Mouse (Mus musculus): ENCODE measurements around the gene S100a1. TPM values are rescaled to one million over a fixed set of nuclear protein-coding genes. Genes with fewer than 3 reads are reported as not detected.

S100a1 gene
- polyA plus RNA-seq, 1 experiment = 189 TPM

- peaks cover 35% of the 10 kb centered on the region for H3K79me2 ChIP-seq (ENCODE audit: control insufficient read depth, insufficient read depth)
- H3ac ChIP-seq (ENCODE audit: control insufficient read depth, insufficient read length) = no peak overlapping the region
- H3K4me2 ChIP-seq (ENCODE audit: low read depth) = peak overlapping the region; percentile 73
- H3K27me3 ChIP-seq (ENCODE audit: control insufficient read depth, insufficient read depth, insufficient read length) = no peaks in the 10 kb centered on the region
- H3K4me3 ChIP-seq = peak overlapping the region; percentile 86
- no peak for TF ChIP-seq TCF3 (IDR thresholded peaks at IDR 0.05; ENCODE audit: insufficient read length, low read depth)
- TF ChIP-seq POLR2A (IDR thresholded peaks at IDR 0.05; ENCODE audit: insufficient read length, low read depth) = no peak
- TF ChIP-seq CEBPB (IDR thresholded peaks at IDR 0.05; ENCODE audit: insufficient read depth, poor library complexity, severe bottlenecking) = no peak
- no peak for TF ChIP-seq USF1 (IDR thresholded peaks at IDR 0.05; ENCODE audit: low read depth)
- no peak for TF ChIP-seq TCF12 (IDR thresholded peaks at IDR 0.05; ENCODE audit: insufficient read depth, poor library complexity, severe bottlenecking)
- no peak for TF ChIP-seq SRF (IDR thresholded peaks at IDR 0.05; ENCODE audit: control insufficient read depth, insufficient read length, low read depth)
- no peak for TF ChIP-seq MAX (IDR thresholded peaks at IDR 0.05; ENCODE audit: low read depth)
- TF ChIP-seq E2F4 (IDR thresholded peaks at IDR 0.05; ENCODE audit: insufficient read depth) = no peak
- no peak for TF ChIP-seq POLR2AphosphoS2 (IDR thresholded peaks at IDR 0.05; ENCODE audit: insufficient read length, low read depth)
- TF ChIP-seq MYOD1 (IDR thresholded peaks at IDR 0.05; ENCODE audit: control insufficient read depth in 1 of 3, insufficient read length in 2 of 3, low read depth in 2 of 3) = no peak
- H3K36me3 ChIP-seq (ENCODE audit: control insufficient read depth, insufficient read depth) = peaks cover 5% of the 10 kb centered on the region
Observed at GRCm38 (mm10) chr3:90475151-90475830, 38.9 kb downstream of the S100a1 start.

- Histone ChIP-seq H3K4me2 (ENCODE audit: low read depth) (no peak overlapping the region), H3ac (ENCODE audit: control insufficient read depth, insufficient read length) (no peak overlapping the region), H3K4me3 (no peak overlapping the region), H3K79me2 (ENCODE audit: control insufficient read depth, insufficient read depth) (peaks cover 11% of the 10 kb centered on the region), H3K27me3 (ENCODE audit: control insufficient read depth, insufficient read depth, insufficient read length) (no peaks in the 10 kb centered on the region), H3K36me3 (ENCODE audit: control insufficient read depth, insufficient read depth) (no peaks in the 10 kb centered on the region)
- TF ChIP-seq MYOD1 (IDR thresholded peaks at IDR 0.05; ENCODE audit: control insufficient read depth in 1 of 3, insufficient read length in 2 of 3, low read depth in 2 of 3) (no peak), TCF3 (IDR thresholded peaks at IDR 0.05; ENCODE audit: insufficient read length, low read depth) (no peak), REST (IDR thresholded peaks at IDR 0.05; ENCODE audit: insufficient read depth, insufficient read length) (no peak), MYOG (IDR thresholded peaks at IDR 0.05; ENCODE audit: control insufficient read depth in 1 of 3, insufficient read depth in 1 of 3, insufficient read length in 2 of 3, low read depth in 2 of 3) (no peak), E2F4 (IDR thresholded peaks at IDR 0.05; ENCODE audit: insufficient read depth) (no peak), POLR2AphosphoS2 (IDR thresholded peaks at IDR 0.05; ENCODE audit: insufficient read length, low read depth) (no peak), CEBPB (IDR thresholded peaks at IDR 0.05; ENCODE audit: insufficient read depth, poor library complexity, severe bottlenecking) (no peak), USF1 (IDR thresholded peaks at IDR 0.05; ENCODE audit: low read depth) (no peak), MAX (IDR thresholded peaks at IDR 0.05; ENCODE audit: low read depth) (no peak), SRF (IDR thresholded peaks at IDR 0.05; ENCODE audit: control insufficient read depth, insufficient read length, low read depth) (no peak), POLR2A (IDR thresholded peaks at IDR 0.05; ENCODE audit: insufficient read length, low read depth) (no peak), TCF12 (IDR thresholded peaks at IDR 0.05; ENCODE audit: insufficient read depth, poor library complexity, severe bottlenecking) (no peak)
Observed at GRCm38 (mm10) chr3:90472213-90472612, 42.0 kb downstream of the S100a1 start.

GRCm38 (mm10) chr3:90467618-90468300 is 46.4 kb downstream of the S100a1 start:
- Histone ChIP-seq H3K36me3 (ENCODE audit: control insufficient read depth, insufficient read depth) (no peaks in the 10 kb centered on the region), H3K27me3 (ENCODE audit: control insufficient read depth, insufficient read depth, insufficient read length) (peaks cover 15% of the 10 kb centered on the region), H3ac (ENCODE audit: control insufficient read depth, insufficient read length) (no peak overlapping the region), H3K79me2 (ENCODE audit: control insufficient read depth, insufficient read depth) (no peaks in the 10 kb centered on the region), H3K4me3 (no peak overlapping the region), H3K4me2 (ENCODE audit: low read depth) (no peak overlapping the region)
- TF ChIP-seq MAX (IDR thresholded peaks at IDR 0.05; ENCODE audit: low read depth) (no peak), E2F4 (IDR thresholded peaks at IDR 0.05; ENCODE audit: insufficient read depth) (no peak), POLR2AphosphoS2 (IDR thresholded peaks at IDR 0.05; ENCODE audit: insufficient read length, low read depth) (no peak), POLR2A (IDR thresholded peaks at IDR 0.05; ENCODE audit: insufficient read length, low read depth) (no peak), REST (IDR thresholded peaks at IDR 0.05; ENCODE audit: insufficient read depth, insufficient read length) (no peak), TCF3 (IDR thresholded peaks at IDR 0.05; ENCODE audit: insufficient read length, low read depth) (no peak), TCF12 (IDR thresholded peaks at IDR 0.05; ENCODE audit: insufficient read depth, poor library complexity, severe bottlenecking) (no peak), MYOD1 (IDR thresholded peaks at IDR 0.05; ENCODE audit: control insufficient read depth in 1 of 3, insufficient read length in 2 of 3, low read depth in 2 of 3) (no peak), USF1 (IDR thresholded peaks at IDR 0.05; ENCODE audit: low read depth) (no peak), SRF (IDR thresholded peaks at IDR 0.05; ENCODE audit: control insufficient read depth, insufficient read length, low read depth) (no peak), MYOG (IDR thresholded peaks at IDR 0.05; ENCODE audit: control insufficient read depth in 1 of 3, insufficient read depth in 1 of 3, insufficient read length in 2 of 3, low read depth in 2 of 3) (no peak), CEBPB (IDR thresholded peaks at IDR 0.05; ENCODE audit: insufficient read depth, poor library complexity, severe bottlenecking) (no peak)

GRCm38 (mm10) chr3:90466311-90466766 is 47.9 kb downstream of the S100a1 start:
- TF ChIP-seq MYOG (IDR thresholded peaks at IDR 0.05; ENCODE audit: control insufficient read depth in 1 of 3, insufficient read depth in 1 of 3, insufficient read length in 2 of 3, low read depth in 2 of 3) (no peak), CEBPB (IDR thresholded peaks at IDR 0.05; ENCODE audit: insufficient read depth, poor library complexity, severe bottlenecking) (peak; percentile 91)
- no peaks in the 10 kb centered on the region for H3K36me3 ChIP-seq (ENCODE audit: control insufficient read depth, insufficient read depth)

More at GRCm38 (mm10) chr3:90466311-90466766, 47.9 kb downstream of the S100a1 start:
- H3K79me2 ChIP-seq (ENCODE audit: control insufficient read depth, insufficient read depth) = no peaks in the 10 kb centered on the region
- no peak overlapping the region for H3ac ChIP-seq (ENCODE audit: control insufficient read depth, insufficient read length)
- H3K4me2 ChIP-seq (ENCODE audit: low read depth) = peak overlapping the region; percentile 92
- H3K4me3 ChIP-seq = peak overlapping the region; percentile 19
- peaks cover 15% of the 10 kb centered on the region for H3K27me3 ChIP-seq (ENCODE audit: control insufficient read depth, insufficient read depth, insufficient read length)
